Mouse (Mus musculus): ENCODE measurements at regions not wholly inside any gene's neighbourhood (a gene's known extent, or its start where the extent isn't known, plus 50 kb on each side); places are given as distances from the start of the nearest gene placed in this dataset.

DNA sequence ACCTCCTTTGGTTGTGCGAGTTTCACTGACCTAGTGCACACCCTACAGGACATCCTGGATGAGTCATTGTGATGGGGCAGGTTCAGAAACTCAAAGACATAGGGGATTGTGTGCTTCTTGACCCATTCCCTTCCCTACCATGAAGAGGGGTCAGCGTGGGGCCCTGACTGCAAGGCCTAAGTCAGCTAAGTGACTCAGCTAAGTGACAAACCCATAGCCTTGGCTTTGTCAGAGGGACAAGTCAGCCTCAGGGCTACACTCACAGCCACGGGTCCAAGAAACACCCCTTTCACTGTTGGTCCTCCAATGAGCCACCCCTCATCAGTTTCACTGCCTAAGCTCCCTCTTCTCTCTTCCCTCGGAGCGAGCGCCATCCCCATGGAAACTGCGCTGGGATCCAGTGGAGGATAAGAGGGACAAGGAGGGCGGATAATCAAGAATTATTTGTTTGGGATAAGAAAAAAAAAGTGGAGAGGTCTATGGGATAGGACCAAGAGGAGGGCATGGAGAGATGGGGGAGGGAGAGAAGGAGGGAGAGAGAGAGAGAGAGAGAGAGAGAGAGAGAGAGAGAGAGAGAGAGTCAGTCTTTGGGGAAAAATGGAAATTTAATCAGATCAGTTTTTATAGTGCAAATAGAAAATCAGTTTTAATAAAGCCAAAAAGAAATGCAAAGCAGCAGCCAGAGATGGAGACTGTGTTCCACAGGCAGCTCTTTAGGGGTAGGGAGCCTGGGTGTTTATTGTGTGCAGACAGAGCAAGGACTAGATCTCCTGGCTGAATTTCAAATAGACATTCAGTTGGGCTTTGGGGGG, 183.7 kb upstream of the 4931429L15Rik start:
- H3ac ChIP-seq (ENCODE audit: control insufficient read depth, insufficient read length): no peak overlapping the region
- no peak for TF ChIP-seq TCF3 (IDR thresholded peaks at IDR 0.05; ENCODE audit: insufficient read length, low read depth)
- TF ChIP-seq E2F4 (IDR thresholded peaks at IDR 0.05; ENCODE audit: insufficient read depth): no peak
- TF ChIP-seq MAX (IDR thresholded peaks at IDR 0.05; ENCODE audit: low read depth): no peak
- TF ChIP-seq USF1 (IDR thresholded peaks at IDR 0.05; ENCODE audit: low read depth): no peak
- TF ChIP-seq POLR2A (IDR thresholded peaks at IDR 0.05; ENCODE audit: insufficient read length, low read depth): no peak
- TF ChIP-seq SRF (IDR thresholded peaks at IDR 0.05; ENCODE audit: control insufficient read depth, insufficient read length, low read depth): no peak
- TF ChIP-seq CEBPB (IDR thresholded peaks at IDR 0.05; ENCODE audit: insufficient read depth, poor library complexity, severe bottlenecking): no peak
- no peak for TF ChIP-seq REST (IDR thresholded peaks at IDR 0.05; ENCODE audit: insufficient read depth, insufficient read length)
- TF ChIP-seq POLR2AphosphoS2 (IDR thresholded peaks at IDR 0.05; ENCODE audit: insufficient read length, low read depth): no peak
- TF ChIP-seq MYOG (IDR thresholded peaks at IDR 0.05; ENCODE audit: control insufficient read depth in 1 of 3, insufficient read depth in 1 of 3, insufficient read length in 2 of 3, low read depth in 2 of 3): no peak
- TF ChIP-seq MYOD1 (IDR thresholded peaks at IDR 0.05; ENCODE audit: control insufficient read depth in 1 of 3, insufficient read length in 2 of 3, low read depth in 2 of 3): no peak
- TF ChIP-seq TCF12 (IDR thresholded peaks at IDR 0.05; ENCODE audit: insufficient read depth, poor library complexity, severe bottlenecking): no peak
- no peaks in the 10 kb centered on the region for H3K79me2 ChIP-seq (ENCODE audit: control insufficient read depth, insufficient read depth)
- H3K4me2 ChIP-seq (ENCODE audit: low read depth): no peak overlapping the region
- no peak overlapping the region for H3K4me3 ChIP-seq
- no peaks in the 10 kb centered on the region for H3K27me3 ChIP-seq (ENCODE audit: control insufficient read depth, insufficient read depth, insufficient read length)
- no peaks in the 10 kb centered on the region for H3K36me3 ChIP-seq (ENCODE audit: control insufficient read depth, insufficient read depth)

- TF ChIP-seq MAX (IDR thresholded peaks at IDR 0.05; ENCODE audit: low read depth) (no peak), MYOG (IDR thresholded peaks at IDR 0.05; ENCODE audit: control insufficient read depth in 1 of 3, insufficient read depth in 1 of 3, insufficient read length in 2 of 3, low read depth in 2 of 3) (no peak), CEBPB (IDR thresholded peaks at IDR 0.05; ENCODE audit: insufficient read depth, poor library complexity, severe bottlenecking) (no peak), REST (IDR thresholded peaks at IDR 0.05; ENCODE audit: insufficient read depth, insufficient read length) (no peak), E2F4 (IDR thresholded peaks at IDR 0.05; ENCODE audit: insufficient read depth) (no peak), TCF3 (IDR thresholded peaks at IDR 0.05; ENCODE audit: insufficient read length, low read depth) (no peak), POLR2AphosphoS2 (IDR thresholded peaks at IDR 0.05; ENCODE audit: insufficient read length, low read depth) (no peak), TCF12 (IDR thresholded peaks at IDR 0.05; ENCODE audit: insufficient read depth, poor library complexity, severe bottlenecking) (no peak), MYOD1 (IDR thresholded peaks at IDR 0.05; ENCODE audit: control insufficient read depth in 1 of 3, insufficient read length in 2 of 3, low read depth in 2 of 3) (no peak), USF1 (IDR thresholded peaks at IDR 0.05; ENCODE audit: low read depth) (no peak), POLR2A (IDR thresholded peaks at IDR 0.05; ENCODE audit: insufficient read length, low read depth) (no peak), SRF (IDR thresholded peaks at IDR 0.05; ENCODE audit: control insufficient read depth, insufficient read length, low read depth) (no peak)
- no peak overlapping the region for H3K4me3 ChIP-seq
- no peaks in the 10 kb centered on the region for H3K36me3 ChIP-seq (ENCODE audit: control insufficient read depth, insufficient read depth)
- H3ac ChIP-seq (ENCODE audit: control insufficient read depth, insufficient read length): no peak overlapping the region
- H3K79me2 ChIP-seq (ENCODE audit: control insufficient read depth, insufficient read depth): no peaks in the 10 kb centered on the region
- no peak overlapping the region for H3K4me2 ChIP-seq (ENCODE audit: low read depth)
- peaks cover 4% of the 10 kb centered on the region for H3K27me3 ChIP-seq (ENCODE audit: control insufficient read depth, insufficient read depth, insufficient read length)
Measured at GRCm38 (mm10) chr9:46499426-46499825, 179.6 kb upstream of the 4931429L15Rik start.

DNA sequence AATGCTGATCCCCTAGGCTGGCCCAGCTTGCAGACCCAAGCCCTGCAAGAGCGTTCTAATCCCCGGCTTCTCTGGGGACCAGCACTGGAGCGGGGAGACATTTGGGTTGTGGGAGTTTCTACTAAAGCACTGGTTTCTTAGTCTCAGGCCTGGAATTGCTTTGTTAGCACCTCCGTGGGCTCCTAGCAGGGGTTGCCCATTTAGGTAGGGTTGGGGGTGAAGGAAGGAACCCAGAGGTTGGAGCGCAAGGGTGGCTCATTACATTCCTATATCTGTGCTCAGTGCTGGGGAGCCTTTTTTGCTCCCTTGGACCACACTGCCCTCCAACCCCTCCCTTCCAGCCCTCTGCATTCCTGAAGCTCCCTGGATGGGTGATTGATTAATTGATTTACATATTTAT, 179.1 kb upstream of the 4931429L15Rik start:
- H3K36me3 ChIP-seq (ENCODE audit: control insufficient read depth, insufficient read depth): no peaks in the 10 kb centered on the region
- no peak for TF ChIP-seq POLR2AphosphoS2 (IDR thresholded peaks at IDR 0.05; ENCODE audit: insufficient read length, low read depth)
- TF ChIP-seq SRF (IDR thresholded peaks at IDR 0.05; ENCODE audit: control insufficient read depth, insufficient read length, low read depth): no peak
- no peak for TF ChIP-seq USF1 (IDR thresholded peaks at IDR 0.05; ENCODE audit: low read depth)
- no peak for TF ChIP-seq MAX (IDR thresholded peaks at IDR 0.05; ENCODE audit: low read depth)
- no peak for TF ChIP-seq TCF12 (IDR thresholded peaks at IDR 0.05; ENCODE audit: insufficient read depth, poor library complexity, severe bottlenecking)
- no peak for TF ChIP-seq MYOD1 (IDR thresholded peaks at IDR 0.05; ENCODE audit: control insufficient read depth in 1 of 3, insufficient read length in 2 of 3, low read depth in 2 of 3)
- no peak for TF ChIP-seq MYOG (IDR thresholded peaks at IDR 0.05; ENCODE audit: control insufficient read depth in 1 of 3, insufficient read depth in 1 of 3, insufficient read length in 2 of 3, low read depth in 2 of 3)
- no peak for TF ChIP-seq POLR2A (IDR thresholded peaks at IDR 0.05; ENCODE audit: insufficient read length, low read depth)
- no peak for TF ChIP-seq TCF3 (IDR thresholded peaks at IDR 0.05; ENCODE audit: insufficient read length, low read depth)
- TF ChIP-seq E2F4 (IDR thresholded peaks at IDR 0.05; ENCODE audit: insufficient read depth): no peak

GRCm38 (mm10) chr9:46495276-46495675, 175.5 kb upstream of the 4931429L15Rik start:
- no peaks in the 10 kb centered on the region for H3K36me3 ChIP-seq (ENCODE audit: control insufficient read depth, insufficient read depth)
- H3K79me2 ChIP-seq (ENCODE audit: control insufficient read depth, insufficient read depth): no peaks in the 10 kb centered on the region
- H3ac ChIP-seq (ENCODE audit: control insufficient read depth, insufficient read length): no peak overlapping the region
- H3K4me2 ChIP-seq (ENCODE audit: low read depth): no peak overlapping the region
- H3K27me3 ChIP-seq (ENCODE audit: control insufficient read depth, insufficient read depth, insufficient read length): peaks cover 4% of the 10 kb centered on the region
- no peak for TF ChIP-seq SRF (IDR thresholded peaks at IDR 0.05; ENCODE audit: control insufficient read depth, insufficient read length, low read depth)
- no peak for TF ChIP-seq MYOD1 (IDR thresholded peaks at IDR 0.05; ENCODE audit: control insufficient read depth in 1 of 3, insufficient read length in 2 of 3, low read depth in 2 of 3)
- no peak for TF ChIP-seq POLR2AphosphoS2 (IDR thresholded peaks at IDR 0.05; ENCODE audit: insufficient read length, low read depth)
- no peak overlapping the region for H3K4me3 ChIP-seq

More for the DNA sequence above, 179.1 kb upstream of the 4931429L15Rik start:
- Histone ChIP-seq H3K79me2 (ENCODE audit: control insufficient read depth, insufficient read depth) (no peaks in the 10 kb centered on the region), H3K4me3 (no peak overlapping the region), H3ac (ENCODE audit: control insufficient read depth, insufficient read length) (no peak overlapping the region), H3K27me3 (ENCODE audit: control insufficient read depth, insufficient read depth, insufficient read length) (peaks cover 4% of the 10 kb centered on the region), H3K4me2 (ENCODE audit: low read depth) (no peak overlapping the region)
